Mouse (Mus musculus): Measurements from ENCODE around the gene Hist1h1a. TPM values are rescaled to one million over a fixed set of nuclear protein-coding genes. Genes with fewer than 3 reads are reported as not detected.

Hist1h1a gene
- total and polyA plus RNA-seq, 3 experiments: 2.4 to 1,163 (median 30.9) TPM

DNA sequence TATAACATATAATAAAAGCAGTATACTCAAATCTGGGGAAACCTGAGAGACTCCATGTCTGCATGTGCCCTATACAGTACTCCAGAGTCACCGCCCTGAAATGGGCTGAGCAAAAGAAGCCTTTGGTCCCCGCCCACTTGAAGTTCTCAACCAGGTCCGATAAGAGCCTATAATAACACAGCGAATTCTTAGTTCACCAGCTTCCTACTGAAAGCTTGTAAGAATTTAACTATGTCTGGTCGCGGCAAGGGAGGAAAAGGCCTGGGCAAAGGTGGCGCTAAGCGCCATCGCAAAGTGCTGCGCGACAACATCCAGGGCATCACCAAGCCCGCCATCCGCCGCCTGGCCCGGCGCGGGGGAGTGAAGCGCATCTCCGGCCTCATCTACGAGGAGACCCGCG lies 6.7 kb upstream of the Hist1h1a start, which contains the start of gene Hist1h4b:
TSS of gene Hist1h4b (plus strand) at position 224 of the 400 bp plus-strand sequence.
- DNase-seq (ENCODE audit: extremely low read depth): peak; percentile 97
- Histone ChIP-seq H3K4me2 (ENCODE audit: insufficient read depth, low read depth, poor library complexity, severe bottlenecking) (peak within 1 kb of the TSS; percentile 98), H3K79me2 (replicated peaks; ENCODE audit: control insufficient read depth, extremely low read depth, insufficient read depth, poor library complexity, severe bottlenecking) (no peaks in the 10 kb centered on the region), H3K9ac (ENCODE audit: insufficient read depth, low read depth) (peak within 1 kb of the TSS; percentile 90), H3K27me3 (replicated peaks) (no peaks in the 10 kb centered on the region), H3K4me3 (replicated peaks in 1 of 3; ENCODE audit: low read depth in 2 of 3, low read length in 2 of 3, poor library complexity in 1 of 3) (peak within 1 kb of the TSS; percentile 1 to 51 (median 35)), H3K9me3 (replicated peaks; ENCODE audit: low read length) (no peaks in the 10 kb centered on the region), H3K4me1 (ENCODE audit: control insufficient read depth in 1 of 2, insufficient read depth in 2 of 2) (peaks cover 3 to 44% of the 10 kb centered on the region in 2 experiments; a peak in 3 of 4 replicates), H3K36me3 (replicated peaks in 1 of 2; ENCODE audit: control insufficient read depth in 1 of 2, insufficient read depth in 1 of 2, low read length in 1 of 2) (no peaks in the 10 kb centered on the region), H3K27ac (ENCODE audit: insufficient read depth, low read depth) (peak within 1 kb of the TSS; percentile 86)
- peak; percentile 89 for TF ChIP-seq TCF12 (IDR thresholded peaks at IDR 0.05; ENCODE audit: low read depth, low read length)
- TF ChIP-seq TBP (conservative IDR thresholded peaks at IDR 0.05; ENCODE audit: low read depth, low read length): peak; percentile 99
- TF ChIP-seq HCFC1 (IDR thresholded peaks at IDR 0.05; ENCODE audit: low read depth, low read length): peak; percentile 83
- TF ChIP-seq USF1 (IDR thresholded peaks at IDR 0.05; ENCODE audit: low read depth, low read length): no peak
- no peak for TF ChIP-seq ZNF384 (IDR thresholded peaks at IDR 0.05; ENCODE audit: low read depth, low read length)
- TF ChIP-seq POLR2A (IDR thresholded peaks at IDR 0.05; ENCODE audit: low read depth, low read length): peak; percentile 98; the same call in 1 of the 2 replicates
- TF ChIP-seq IRF4 (IDR thresholded peaks at IDR 0.05; ENCODE audit: low read depth, low read length): no peak; the same call in 1 of the 2 replicates
- peak; percentile 89; the same call in 1 of the 2 replicates for TF ChIP-seq SIN3A (IDR thresholded peaks at IDR 0.05; ENCODE audit: low read length)
- peak; percentile 15; the same call in 1 of the 2 replicates for TF ChIP-seq MEF2A (IDR thresholded peaks at IDR 0.05; ENCODE audit: borderline replicate concordance, low read depth, low read length)
- TF ChIP-seq PAX5 (IDR thresholded peaks at IDR 0.05; ENCODE audit: low read length): no peak
- TF ChIP-seq MAX (IDR thresholded peaks at IDR 0.05; ENCODE audit: low read length): no peak
- peak; percentile 82; the same call in 1 of the 2 replicates for TF ChIP-seq E2F4 (IDR thresholded peaks at IDR 0.05; ENCODE audit: insufficient replicate concordance, low read depth, low read length)
- peak; percentile 26; the same call in 1 of the 2 replicates for TF ChIP-seq MYC (IDR thresholded peaks at IDR 0.05; ENCODE audit: low read depth, low read length)
- no peak for TF ChIP-seq EP300 (IDR thresholded peaks at IDR 0.05; ENCODE audit: low read length)
- no peak for TF ChIP-seq GABPA (IDR thresholded peaks at IDR 0.05; ENCODE audit: insufficient replicate concordance, low read depth, low read length)
- no peak for TF ChIP-seq MAFK (IDR thresholded peaks at IDR 0.05; ENCODE audit: insufficient replicate concordance, low read length)
- no peak for TF ChIP-seq JUN (IDR thresholded peaks at IDR 0.05; ENCODE audit: insufficient read depth, low read depth, low read length)
- TF ChIP-seq KAT2A (IDR thresholded peaks at IDR 0.05; ENCODE audit: insufficient replicate concordance, low read length): no peak
- no peak for TF ChIP-seq SMC3 (IDR thresholded peaks at IDR 0.05; ENCODE audit: low read depth, low read length)
- no peak for TF ChIP-seq RAD21 (IDR thresholded peaks at IDR 0.05; ENCODE audit: low read depth, low read length)
- TF ChIP-seq POLR2AphosphoS2 (IDR thresholded peaks at IDR 0.05; ENCODE audit: low read depth, low read length): peak; percentile 98
- no peak for TF ChIP-seq USF2 (conservative IDR thresholded peaks at IDR 0.05; ENCODE audit: low read depth, low read length)
- no peak for TF ChIP-seq CTCF (conservative IDR thresholded peaks at IDR 0.05 in 1 of 2, IDR thresholded peaks at IDR 0.05 in 1 of 2; ENCODE audit: low read depth in 2 of 2, low read length in 2 of 2)
- no peak; the same call in 1 of the 2 replicates for TF ChIP-seq MXI1 (IDR thresholded peaks at IDR 0.05; ENCODE audit: low read depth, low read length)
- TF ChIP-seq BHLHE40 (IDR thresholded peaks at IDR 0.05; ENCODE audit: low read depth, low read length): peak; percentile 55; the same call in 1 of the 2 replicates
- TF ChIP-seq NELFE (IDR thresholded peaks at IDR 0.05; ENCODE audit: low read depth, low read length): peak; percentile 100
- TF ChIP-seq ZMIZ1 (IDR thresholded peaks at IDR 0.05; ENCODE audit: low read depth, low read length): peak; percentile 99
- TF ChIP-seq UBTF (IDR thresholded peaks at IDR 0.05; ENCODE audit: low read depth, low read length): no peak; the same call in none of the 2 replicates
- TF ChIP-seq RCOR1 (conservative IDR thresholded peaks at IDR 0.05; ENCODE audit: low read depth, low read length): peak; percentile 92
- TF ChIP-seq ELF1 (IDR thresholded peaks at IDR 0.05; ENCODE audit: low read depth, low read length): no peak
- TF ChIP-seq MAZ (IDR thresholded peaks at IDR 0.05; ENCODE audit: low read depth, low read length): no peak
- TF ChIP-seq CHD1 (IDR thresholded peaks at IDR 0.05; ENCODE audit: low read depth, low read length): no peak
- TF ChIP-seq ETS1 (conservative IDR thresholded peaks at IDR 0.05; ENCODE audit: low read depth, low read length): no peak
- no peak for TF ChIP-seq JUND (conservative IDR thresholded peaks at IDR 0.05; ENCODE audit: low read depth, low read length)
- TF ChIP-seq CHD2 (IDR thresholded peaks at IDR 0.05; ENCODE audit: low read length): no peak
- TF ChIP-seq ZC3H11A (IDR thresholded peaks at IDR 0.05; ENCODE audit: low read depth, low read length): no peak
- TF ChIP-seq ZKSCAN1 (IDR thresholded peaks at IDR 0.05; ENCODE audit: borderline replicate concordance, low read depth, low read length): no peak
- no peak for TF ChIP-seq NRF1 (IDR thresholded peaks at IDR 0.05; ENCODE audit: low read depth, low read length)
- dilution Hi-C loops (cut with MboI; ENCODE audit: extremely low pct_ligation_motif_present, extremely low pct_unique_long_range_greater_than_20kb, low sequenced_read_pairs): no loop called here
- in situ Hi-C loops (cut with MboI; ENCODE audit: low pct_ligation_motif_present, low pct_unique_long_range_greater_than_20kb, low sequenced_read_pairs): loop anchor here (25.0 kb wide), 1 partner anchor 1719 kb away; the partner anchor contains the start of genes Hist1h2ag, Hist1h2ah, Hist1h2bj and Hist1h2bk

All from CH12.LX (cell line).